Mouse (Mus musculus): ENCODE measurements around the gene Cmbl. TPM values are rescaled to one million over a fixed set of nuclear protein-coding genes. Genes with fewer than 3 reads are reported as not detected.

Cmbl gene
- polyA plus RNA-seq, 1 experiment, result 9.2 TPM

DNA sequence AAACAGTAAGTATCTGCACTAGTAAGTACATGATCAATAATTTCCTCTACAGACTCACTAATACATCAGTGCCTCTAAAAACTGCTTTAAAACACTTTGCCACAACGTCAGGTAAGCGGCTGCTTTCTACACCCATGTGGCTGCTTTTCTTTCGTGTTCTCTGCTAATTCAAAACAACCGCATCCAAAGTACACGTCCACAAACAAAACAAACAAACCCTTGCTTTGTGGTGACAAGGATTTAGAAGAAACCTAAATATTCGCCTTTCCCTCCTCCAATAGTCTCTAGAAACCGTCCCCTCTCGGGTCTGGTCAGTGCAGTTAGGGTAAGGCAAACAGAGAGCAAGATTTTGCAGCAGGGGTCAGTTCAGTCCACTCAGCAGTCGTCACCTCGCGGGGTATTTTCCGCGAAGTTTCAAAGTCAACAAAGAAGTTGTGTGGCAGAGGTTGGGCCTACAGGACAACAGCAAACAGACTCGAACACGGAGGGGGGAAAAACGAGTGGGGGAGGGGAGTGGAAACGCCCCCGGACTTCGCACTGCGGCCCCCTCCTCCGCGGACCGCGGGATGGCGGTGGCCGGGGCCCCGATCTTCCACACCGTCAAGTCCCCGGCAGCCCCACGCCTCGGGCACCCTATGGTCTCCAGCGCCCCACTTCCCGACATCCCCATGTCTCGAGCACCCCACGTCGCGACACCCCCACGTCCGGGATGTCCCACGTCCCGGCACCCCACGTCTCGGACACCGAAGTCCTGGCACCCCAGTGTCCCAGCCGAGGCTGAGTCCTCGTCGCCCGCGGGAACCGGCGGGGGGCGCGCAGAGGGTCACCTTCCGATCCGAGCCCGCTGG, 35.2 kb upstream of the Cmbl start:
- TF ChIP-seq CTCF (IDR thresholded peaks at IDR 0.05; ENCODE audit: borderline replicate concordance, control insufficient read depth, extremely low read depth, insufficient read depth, low read length, poor library complexity) (no peak), POLR2A (IDR thresholded peaks at IDR 0.05; ENCODE audit: control insufficient read depth, extremely low read depth, insufficient read depth, low read length, poor library complexity) (no peak; the same call in 1 of the 2 replicates)
- peak overlapping the region; percentile 99 for H3K4me3 ChIP-seq (ENCODE audit: control insufficient read depth, insufficient read depth, low read length)
- peak; percentile 62 for DNase-seq
- H3K27me3 ChIP-seq (ENCODE audit: control insufficient read depth, insufficient read depth, low read length), result no peaks in the 10 kb centered on the region
- H3K27ac ChIP-seq (ENCODE audit: control insufficient read depth, insufficient read depth, low read length), result peak overlapping the region; percentile 10; the same call in 1 of the 2 replicates
- WGBS, result under 1% methylated on average over 54 of the region's 56 CpGs
- H3K4me1 ChIP-seq (replicated peaks; ENCODE audit: control insufficient read depth, insufficient read depth, low read length), result peaks cover 9% of the 10 kb centered on the region; the same call in 1 of the 2 replicates
- H3K36me3 ChIP-seq (ENCODE audit: control insufficient read depth, insufficient read depth, low read length), result no peaks in the 10 kb centered on the region

GRCm38 (mm10) chr15:31530659-31531445, 34.3 kb upstream of the Cmbl start, which contains the start of gene March6:
March6 (minus strand) TSS chr15:31531053.
- Histone ChIP-seq H3K27me3 (ENCODE audit: control insufficient read depth, insufficient read depth, low read length) (no peaks in the 10 kb centered on the region), H3K4me3 (ENCODE audit: control insufficient read depth, insufficient read depth, low read length) (peak within 1 kb of the TSS; percentile 99), H3K4me1 (replicated peaks; ENCODE audit: control insufficient read depth, insufficient read depth, low read length) (peaks cover 9% of the 10 kb centered on the region; the same call in 1 of the 2 replicates), H3K36me3 (ENCODE audit: control insufficient read depth, insufficient read depth, low read length) (no peaks in the 10 kb centered on the region), H3K27ac (ENCODE audit: control insufficient read depth, insufficient read depth, low read length) (peak within 1 kb of the TSS; percentile 91)
- WGBS, result under 1% methylated on average over 116 of the region's 132 CpGs
- TF ChIP-seq CTCF (IDR thresholded peaks at IDR 0.05; ENCODE audit: borderline replicate concordance, control insufficient read depth, extremely low read depth, insufficient read depth, low read length, poor library complexity), result no peak
- TF ChIP-seq POLR2A (IDR thresholded peaks at IDR 0.05; ENCODE audit: control insufficient read depth, extremely low read depth, insufficient read depth, low read length, poor library complexity), result peak; percentile 95
- peak; percentile 90 for DNase-seq

GRCm38 (mm10) chr15:31531446-31532330, 33.5 kb upstream of the Cmbl start:
- H3K4me3 ChIP-seq (ENCODE audit: control insufficient read depth, insufficient read depth, low read length), result peak overlapping the region; percentile 56
- WGBS, result under 1% methylated on average over 16 of the region's 16 CpGs
- TF ChIP-seq POLR2A (IDR thresholded peaks at IDR 0.05; ENCODE audit: control insufficient read depth, extremely low read depth, insufficient read depth, low read length, poor library complexity), result no peak
- no peak for TF ChIP-seq CTCF (IDR thresholded peaks at IDR 0.05; ENCODE audit: borderline replicate concordance, control insufficient read depth, extremely low read depth, insufficient read depth, low read length, poor library complexity)
- peak; percentile 45 for DNase-seq
- peak overlapping the region; percentile 91 for H3K27ac ChIP-seq (ENCODE audit: control insufficient read depth, insufficient read depth, low read length)
- no peaks in the 10 kb centered on the region for H3K36me3 ChIP-seq (ENCODE audit: control insufficient read depth, insufficient read depth, low read length)
- H3K27me3 ChIP-seq (ENCODE audit: control insufficient read depth, insufficient read depth, low read length), result no peaks in the 10 kb centered on the region
- H3K4me1 ChIP-seq (replicated peaks; ENCODE audit: control insufficient read depth, insufficient read depth, low read length), result peaks cover 9% of the 10 kb centered on the region; the same call in 1 of the 2 replicates

DNA sequence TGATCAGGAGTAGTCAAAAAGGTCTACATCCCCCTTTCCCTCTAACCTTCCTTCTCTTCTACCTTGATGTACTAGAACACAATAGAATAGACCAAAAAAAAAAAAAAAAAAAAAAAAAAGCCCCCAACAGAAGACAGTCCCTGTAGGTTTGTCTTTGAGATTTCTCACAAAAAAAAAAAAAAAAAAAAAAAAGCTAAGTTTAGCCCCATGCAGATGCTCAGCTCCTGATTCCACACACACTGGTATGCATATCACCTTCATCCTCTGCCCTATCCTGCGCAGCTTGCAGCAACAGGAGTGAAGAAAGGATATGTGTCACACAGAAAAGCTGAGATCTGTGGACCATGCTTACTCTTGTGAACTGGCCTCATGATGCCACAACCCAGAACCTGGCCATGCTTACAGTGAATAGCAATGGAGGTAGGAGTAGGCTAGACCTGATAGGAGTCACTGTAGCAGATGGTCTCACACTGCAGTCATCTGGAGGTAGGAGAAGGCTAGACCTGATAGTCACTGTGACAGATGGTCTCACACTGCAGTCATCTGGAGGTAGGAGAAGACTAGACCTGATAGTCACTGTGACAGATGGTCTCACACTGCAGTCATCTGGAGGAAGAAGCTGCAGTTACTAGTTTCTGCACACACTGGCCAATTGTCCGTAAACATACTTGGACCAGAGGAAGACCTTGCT, 32.7 kb upstream of the Cmbl start:
- Histone ChIP-seq H3K4me1 (replicated peaks; ENCODE audit: control insufficient read depth, insufficient read depth, low read length) (peaks cover 9% of the 10 kb centered on the region; the same call in 1 of the 2 replicates), H3K4me3 (ENCODE audit: control insufficient read depth, insufficient read depth, low read length) (no peak overlapping the region), H3K27ac (ENCODE audit: control insufficient read depth, insufficient read depth, low read length) (peak overlapping the region; percentile 91), H3K27me3 (ENCODE audit: control insufficient read depth, insufficient read depth, low read length) (no peaks in the 10 kb centered on the region), H3K36me3 (ENCODE audit: control insufficient read depth, insufficient read depth, low read length) (no peaks in the 10 kb centered on the region)
- no peak for DNase-seq
- TF ChIP-seq CTCF (IDR thresholded peaks at IDR 0.05; ENCODE audit: borderline replicate concordance, control insufficient read depth, extremely low read depth, insufficient read depth, low read length, poor library complexity), result no peak
- no peak for TF ChIP-seq POLR2A (IDR thresholded peaks at IDR 0.05; ENCODE audit: control insufficient read depth, extremely low read depth, insufficient read depth, low read length, poor library complexity)
- 100% methylated on average over 2 of the region's 2 CpGs for WGBS

- 66% methylated on average over 2 of the region's 2 CpGs for WGBS
- DNase-seq, result no peak
- H3K27me3 ChIP-seq (ENCODE audit: control insufficient read depth, insufficient read depth, low read length), result no peaks in the 10 kb centered on the region
- no peak overlapping the region for H3K27ac ChIP-seq (ENCODE audit: control insufficient read depth, insufficient read depth, low read length)
- TF ChIP-seq CTCF (IDR thresholded peaks at IDR 0.05; ENCODE audit: borderline replicate concordance, control insufficient read depth, extremely low read depth, insufficient read depth, low read length, poor library complexity) (no peak), POLR2A (IDR thresholded peaks at IDR 0.05; ENCODE audit: control insufficient read depth, extremely low read depth, insufficient read depth, low read length, poor library complexity) (no peak)
- peaks cover 6% of the 10 kb centered on the region; the same call in 1 of the 2 replicates for H3K4me1 ChIP-seq (replicated peaks; ENCODE audit: control insufficient read depth, insufficient read depth, low read length)
- H3K36me3 ChIP-seq (ENCODE audit: control insufficient read depth, insufficient read depth, low read length), result no peaks in the 10 kb centered on the region
- H3K4me3 ChIP-seq (ENCODE audit: control insufficient read depth, insufficient read depth, low read length), result no peak overlapping the region
Observed at GRCm38 (mm10) chr15:31533529-31533928, 31.7 kb upstream of the Cmbl start.

Data from thymus, adult 2 months (tissue).